Mouse (Mus musculus): ENCODE measurements around the gene Mbnl1.
"Not testable (repeated sequence)": the region's sequence is repeated elsewhere in the genome, so short reads cannot be mapped to it uniquely, and the experiment has no call there.

The Mbnl1 gene

DNA sequence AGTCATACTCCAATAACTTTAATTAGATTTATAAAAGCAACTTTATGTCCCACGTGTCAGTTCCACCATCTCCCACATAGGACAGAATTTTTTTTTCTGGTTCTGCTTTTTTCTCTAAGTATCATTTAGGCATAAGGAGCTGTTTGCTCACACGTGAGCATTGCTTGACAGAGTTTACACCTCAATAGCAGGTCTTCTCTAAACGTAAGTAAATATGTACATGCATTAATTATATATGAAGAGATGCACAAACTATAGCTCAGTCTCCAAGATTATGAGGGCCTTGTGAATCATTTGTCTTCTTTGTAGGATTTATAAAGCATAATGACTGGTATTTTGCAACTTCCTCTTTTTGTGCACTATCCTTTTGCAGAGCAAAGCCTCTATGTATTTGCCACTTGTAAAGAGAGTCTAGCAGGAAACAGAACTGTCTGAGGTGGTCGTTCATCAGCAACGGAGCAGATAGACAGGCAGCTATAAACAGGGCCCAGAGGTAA is at the start of gene Mbnl1:
Gene Mbnl1, plus strand, starts transcription at position 150 of the 497 bp plus-strand sequence.
- peak; percentile 53 to 61 for DNase-seq (ENCODE audit: low spot score in 2 of 2)

DNA sequence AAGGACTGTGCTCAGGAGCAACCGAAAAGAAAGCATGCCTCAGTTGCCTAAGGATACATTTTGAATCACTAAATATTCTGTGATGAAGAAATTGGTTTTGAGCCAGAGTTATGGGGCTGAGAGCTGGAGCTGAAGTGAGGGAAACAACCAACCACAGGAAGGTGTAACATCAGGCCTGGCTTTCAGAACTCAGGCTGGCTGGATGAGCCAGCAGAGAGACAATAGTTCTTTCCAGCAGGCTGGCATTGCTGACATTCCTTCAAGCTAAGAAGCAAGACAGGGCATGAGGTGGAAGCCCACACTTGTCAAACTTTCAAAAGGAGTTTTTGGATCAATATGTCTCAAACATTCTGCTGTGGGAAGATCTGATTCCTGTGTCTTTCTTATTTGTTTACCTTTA is 48.5 kb upstream of the Mbnl1 start:
- no peak for DNase-seq (ENCODE audit: low spot score in 2 of 2)

DNA sequence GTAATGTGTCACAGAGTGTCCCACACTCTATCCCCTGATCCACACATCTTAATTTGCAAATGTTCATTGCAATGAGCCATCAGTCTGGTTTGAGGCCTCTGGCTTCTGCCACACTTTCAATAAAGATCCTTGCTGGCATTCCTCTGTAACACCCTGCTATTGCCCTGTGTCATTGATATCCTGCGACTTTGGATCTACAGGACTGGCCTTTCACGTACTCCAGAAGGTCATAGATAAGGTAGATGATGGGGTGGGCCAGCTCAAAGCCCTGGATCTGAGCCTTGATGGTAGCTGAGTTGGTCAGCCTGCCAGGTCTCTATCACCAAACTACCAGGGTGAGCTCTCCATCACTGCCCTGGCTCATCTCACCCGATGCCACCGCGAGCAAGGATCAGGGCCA is 43.6 kb upstream of the Mbnl1 start:
- DNase-seq (ENCODE audit: low spot score in 2 of 2), result no peak

DNA sequence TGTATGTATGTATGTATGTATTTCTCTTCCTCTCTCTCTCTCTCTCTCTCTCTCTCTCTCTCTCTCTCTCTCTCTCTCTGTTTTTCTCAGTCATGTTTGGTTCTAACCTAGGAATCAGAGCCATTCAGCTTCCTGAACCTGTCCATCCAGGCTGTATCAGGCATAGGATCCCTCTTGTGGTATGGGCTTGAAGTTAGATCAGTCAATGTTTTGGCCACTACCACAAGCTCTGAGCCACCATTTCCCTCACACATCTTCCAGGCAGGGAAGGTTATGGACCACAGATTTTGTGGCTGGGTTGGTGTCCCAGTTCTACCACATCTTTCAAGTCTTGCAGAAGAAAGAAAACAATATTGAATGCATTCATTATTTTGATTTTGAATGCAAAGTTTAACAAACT is 35.4 kb upstream of the Mbnl1 start:
- no peak for DNase-seq (ENCODE audit: low spot score in 2 of 2)

DNA sequence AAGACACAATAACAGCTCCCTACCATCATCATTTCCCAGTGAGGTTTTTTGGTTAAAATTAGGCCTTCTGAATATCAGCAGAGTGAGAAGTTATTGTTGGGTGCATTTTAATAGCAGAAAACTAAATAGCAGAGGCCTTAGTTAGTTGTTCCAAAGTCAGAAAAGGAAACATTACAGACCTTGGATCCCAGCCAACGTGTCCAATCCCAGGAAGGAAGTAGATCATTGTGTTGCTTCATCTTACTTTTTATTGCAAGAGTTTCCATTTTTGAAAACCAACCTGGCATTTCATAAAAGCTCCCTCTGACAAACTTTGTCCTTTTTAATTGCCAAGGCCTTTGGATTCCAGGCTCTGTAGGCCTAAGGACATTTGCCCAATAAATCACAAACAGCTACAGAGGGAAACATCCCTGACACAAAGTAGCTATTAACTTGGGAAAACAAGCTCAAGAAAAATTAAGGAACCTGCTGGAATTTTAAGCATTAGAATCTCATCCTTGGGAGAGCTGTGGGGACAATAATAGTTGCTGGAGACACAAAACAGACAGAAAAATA is 34.9 kb upstream of the Mbnl1 start:
- DNase-seq (ENCODE audit: low spot score in 2 of 2), result no peak

DNA sequence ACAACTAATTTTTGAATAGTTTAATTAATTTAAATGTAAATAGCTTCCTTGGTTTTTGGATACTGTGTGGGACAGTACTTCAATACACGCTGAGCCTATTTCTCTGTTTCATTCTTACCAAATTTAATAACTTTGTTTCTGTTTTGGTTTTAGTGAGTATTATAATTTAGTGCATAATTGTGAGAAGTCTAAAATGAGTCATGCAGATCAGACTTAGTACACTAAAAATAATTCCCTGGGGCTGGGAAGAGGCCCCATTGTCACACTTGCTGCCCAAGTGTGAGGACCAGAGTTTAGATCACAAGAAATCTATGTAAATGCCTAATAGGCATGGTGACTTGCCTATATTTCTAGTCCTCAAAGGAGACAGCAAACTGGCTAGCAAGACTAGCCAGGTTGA is 33.9 kb upstream of the Mbnl1 start:
- peak; percentile 18 to 48 for DNase-seq (ENCODE audit: low spot score in 2 of 2)

DNA sequence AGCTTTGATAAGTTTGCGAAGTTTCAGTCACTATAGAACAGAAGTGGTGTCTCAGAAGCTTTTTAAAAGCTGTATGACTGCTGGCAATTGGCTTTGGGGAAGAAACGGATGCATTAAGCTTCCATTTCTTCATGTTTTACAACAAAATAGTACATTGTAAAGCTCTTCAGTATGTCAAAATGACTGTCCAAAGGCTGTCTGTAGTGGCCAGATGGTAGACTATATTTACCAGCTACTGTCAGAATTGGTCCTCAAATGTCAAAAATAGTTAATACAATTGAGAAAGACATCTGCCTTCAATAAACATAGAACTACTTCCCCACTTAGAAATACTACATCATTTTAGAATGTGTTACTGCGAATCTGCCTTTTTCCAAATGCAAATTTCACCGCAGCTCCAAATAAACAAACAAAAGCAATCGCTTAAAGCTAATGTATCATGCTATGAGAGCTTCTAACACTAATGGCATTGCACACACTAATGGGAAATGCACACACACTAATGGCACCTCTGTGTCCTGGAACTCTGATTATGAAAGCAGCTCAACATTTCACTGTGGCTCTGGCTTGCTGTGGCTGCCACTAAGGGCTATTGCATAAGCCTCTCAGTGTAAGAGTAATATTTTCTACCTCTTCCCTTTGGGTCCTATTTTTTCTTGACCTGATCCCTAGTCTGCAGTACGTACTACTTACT is 10.7 kb upstream of the Mbnl1 start:
- DNase-seq (ENCODE audit: low spot score in 2 of 2), result no peak

DNA sequence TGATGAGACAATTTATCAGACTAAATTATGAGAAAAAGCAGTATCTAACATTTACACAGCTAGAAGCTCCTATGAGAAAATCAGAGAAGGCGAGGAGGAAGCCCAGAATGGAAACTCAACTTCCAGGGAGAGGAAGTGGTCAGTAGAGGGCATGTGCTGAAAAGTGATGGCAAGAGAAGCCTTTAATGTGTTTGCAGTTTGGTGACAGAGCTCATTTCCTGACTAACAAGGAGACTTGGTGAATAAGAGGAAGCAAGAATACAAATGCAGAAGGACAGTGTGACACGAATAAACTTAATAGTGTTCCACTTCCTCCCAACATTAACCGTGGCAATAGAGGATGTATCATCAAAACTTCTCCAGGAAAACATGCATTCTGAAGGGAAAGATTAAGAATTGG is 4.0 kb upstream of the Mbnl1 start:
- not testable (repeated sequence) for DNase-seq (ENCODE audit: low spot score in 2 of 2)

DNA sequence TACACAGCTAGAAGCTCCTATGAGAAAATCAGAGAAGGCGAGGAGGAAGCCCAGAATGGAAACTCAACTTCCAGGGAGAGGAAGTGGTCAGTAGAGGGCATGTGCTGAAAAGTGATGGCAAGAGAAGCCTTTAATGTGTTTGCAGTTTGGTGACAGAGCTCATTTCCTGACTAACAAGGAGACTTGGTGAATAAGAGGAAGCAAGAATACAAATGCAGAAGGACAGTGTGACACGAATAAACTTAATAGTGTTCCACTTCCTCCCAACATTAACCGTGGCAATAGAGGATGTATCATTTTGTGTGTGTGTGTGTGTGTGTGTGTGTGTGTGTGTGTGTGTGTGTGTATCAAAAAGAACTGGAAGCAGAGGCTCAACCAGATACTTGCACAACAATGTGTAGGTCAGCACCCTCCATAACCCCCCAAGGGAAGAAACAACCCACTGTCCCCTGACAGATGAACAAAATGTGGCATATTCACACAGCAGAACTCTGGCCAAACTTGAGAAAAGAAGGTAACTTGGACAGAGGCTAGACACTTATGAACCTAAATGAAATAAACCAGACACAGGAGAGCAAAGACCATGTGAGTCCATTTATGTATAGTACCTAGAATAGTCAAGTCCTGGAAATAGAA is 3.3 kb upstream of the Mbnl1 start:
- DNase-seq (ENCODE audit: low spot score in 2 of 2), result peak in 1 of 2 experiments; percentile 39

DNA sequence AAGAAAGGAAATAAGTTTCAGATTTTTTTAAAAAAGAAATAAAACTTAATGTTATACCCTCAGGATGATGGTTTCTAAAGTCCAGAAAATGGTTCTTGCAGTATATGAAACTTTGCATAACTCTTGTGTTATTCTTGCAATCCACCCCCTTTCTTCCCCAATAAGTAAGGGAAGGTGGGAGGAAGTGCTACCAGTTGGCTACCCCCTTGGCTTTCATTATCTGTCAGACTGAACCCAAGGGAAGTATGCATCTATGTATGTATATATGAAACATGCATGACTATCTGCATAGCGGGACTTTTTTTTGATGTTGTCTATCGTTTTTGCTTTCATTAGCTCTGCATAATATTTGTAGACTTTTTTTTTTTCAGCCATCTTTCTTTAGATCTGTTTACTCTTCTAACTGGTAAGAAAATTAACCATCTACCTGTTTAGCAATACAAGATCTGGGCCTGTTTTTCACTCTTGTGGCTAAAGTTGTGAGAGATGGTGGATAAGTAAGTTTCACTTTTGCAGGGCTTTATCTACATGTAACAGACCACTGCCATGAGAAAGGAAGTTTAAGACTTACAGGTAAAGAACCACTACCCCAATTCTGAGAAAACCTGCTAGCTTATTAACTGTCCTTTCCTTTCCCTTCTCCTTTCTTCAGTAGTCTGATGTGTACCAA is 484 bp upstream of the Mbnl1 start:
- DNase-seq (ENCODE audit: low spot score in 2 of 2), result peak in 1 of 2 experiments; percentile 34

DNA sequence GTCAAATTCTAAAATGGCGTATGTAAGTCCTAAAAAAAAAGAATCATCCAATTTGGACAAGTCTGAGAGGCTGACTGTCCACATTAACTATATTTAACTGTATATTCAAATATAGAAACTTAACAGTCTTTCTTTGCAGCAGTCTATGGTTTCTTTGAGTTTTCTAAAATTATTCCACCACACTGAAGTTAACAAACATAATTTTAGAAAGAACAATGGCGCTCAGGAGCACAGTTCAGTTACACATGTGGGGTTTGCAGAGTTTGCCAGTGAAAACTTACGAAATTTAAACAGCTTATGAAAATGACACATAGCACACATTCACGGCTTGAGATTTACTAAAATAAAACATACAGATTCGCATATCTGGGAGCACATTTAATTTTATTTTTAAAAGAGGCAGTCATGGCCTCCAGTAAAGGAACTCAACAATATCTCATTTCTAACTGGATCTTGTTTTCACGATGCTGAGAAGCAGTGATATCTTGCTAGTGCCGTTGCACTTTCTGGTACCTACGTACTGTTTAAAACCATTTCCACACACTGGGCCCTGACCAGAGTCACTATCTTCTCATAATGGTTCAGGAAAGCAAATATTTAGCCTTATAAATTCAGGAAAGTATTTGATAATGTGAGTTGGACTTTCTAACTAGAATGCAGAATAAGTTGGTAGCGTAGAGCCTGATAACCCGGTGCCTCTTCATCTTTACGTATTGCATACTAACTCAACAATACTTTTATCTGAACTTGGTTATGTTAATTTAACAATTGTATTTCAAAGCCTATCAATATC is 1.4 kb downstream of the Mbnl1 start:
- peak in 1 of 2 experiments; percentile 34 for DNase-seq (ENCODE audit: low spot score in 2 of 2)

DNA sequence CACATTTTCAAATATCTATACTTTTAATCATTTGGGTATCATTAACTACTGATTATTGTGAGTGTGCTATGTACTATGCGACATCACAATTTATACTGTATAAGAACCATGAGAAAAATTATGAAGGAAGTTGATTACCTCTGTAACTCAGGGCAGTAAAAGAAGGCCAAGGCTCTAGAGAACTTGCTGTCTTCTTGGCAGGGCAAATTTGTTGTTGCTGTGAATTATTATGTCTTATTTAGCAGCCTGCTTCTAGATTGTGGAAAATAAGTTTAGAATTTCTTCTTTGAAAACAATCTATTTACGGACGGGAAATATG is 2.0 kb downstream of the Mbnl1 start:
- DNase-seq (ENCODE audit: low spot score in 2 of 2), result no peak

DNA sequence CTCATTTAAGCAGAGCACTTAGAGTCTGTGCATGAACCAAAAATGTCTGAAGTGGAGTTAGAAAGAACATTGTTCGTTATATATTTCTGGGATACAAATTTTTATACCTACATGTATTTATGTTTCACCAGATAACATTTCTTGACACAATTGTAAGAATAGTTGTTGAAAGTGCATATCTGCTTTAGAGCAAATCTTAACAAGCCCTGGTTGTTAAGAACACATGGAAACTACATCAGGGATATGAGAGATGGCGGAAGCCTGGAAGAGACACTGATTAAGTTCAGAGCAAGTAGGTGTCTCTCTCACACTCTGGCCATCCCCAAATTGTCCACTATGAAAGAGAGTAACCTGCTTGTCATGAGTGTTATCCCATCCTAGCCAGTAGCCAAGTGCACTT is 2.4 kb downstream of the Mbnl1 start:
- DNase-seq (ENCODE audit: low spot score in 2 of 2), result no peak

DNA sequence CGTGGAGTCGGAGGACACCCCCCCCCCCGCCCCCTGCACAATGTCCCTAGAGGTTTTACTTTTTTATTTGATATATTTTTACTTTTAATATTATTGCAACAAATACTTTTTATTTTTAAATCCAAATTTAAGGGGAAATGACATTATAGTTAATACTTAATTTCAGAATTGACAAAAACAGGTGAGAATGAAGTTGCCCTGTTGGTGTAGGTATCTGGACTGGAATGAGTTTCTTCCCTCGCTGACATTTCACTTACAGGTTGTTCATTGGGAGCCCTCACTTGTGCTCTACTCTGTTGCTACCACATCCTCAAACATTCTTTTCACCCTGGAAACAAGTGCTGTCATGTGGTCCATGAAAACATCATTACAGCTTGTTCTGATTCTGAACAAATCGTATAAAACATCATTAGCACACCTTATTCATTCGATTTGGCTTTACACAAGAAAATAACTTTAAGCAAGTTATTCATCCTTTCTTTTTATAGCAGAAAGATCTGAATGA is 4.2 kb downstream of the Mbnl1 start:
- DNase-seq (ENCODE audit: low spot score in 2 of 2), result no peak

DNA sequence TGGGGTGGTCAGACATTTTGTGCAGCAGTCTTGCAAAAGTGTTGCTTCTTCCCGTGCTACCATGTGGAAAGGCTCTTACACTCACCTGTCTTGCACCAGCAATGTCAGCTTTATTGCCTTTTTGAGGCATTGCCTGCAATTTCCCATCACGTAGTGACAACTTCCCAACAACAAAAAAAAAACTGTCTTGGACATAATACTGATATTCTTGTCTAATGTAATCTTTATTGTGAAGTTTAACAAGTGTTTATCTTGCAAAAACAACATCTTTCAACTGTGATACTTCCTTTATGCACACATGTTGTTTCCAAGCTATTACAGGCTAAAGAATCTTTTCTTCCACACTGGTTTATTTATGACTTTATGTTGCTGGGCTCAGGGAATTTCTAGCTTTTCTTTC is 5.8 kb downstream of the Mbnl1 start:
- no peak for DNase-seq (ENCODE audit: low spot score in 2 of 2)

DNA sequence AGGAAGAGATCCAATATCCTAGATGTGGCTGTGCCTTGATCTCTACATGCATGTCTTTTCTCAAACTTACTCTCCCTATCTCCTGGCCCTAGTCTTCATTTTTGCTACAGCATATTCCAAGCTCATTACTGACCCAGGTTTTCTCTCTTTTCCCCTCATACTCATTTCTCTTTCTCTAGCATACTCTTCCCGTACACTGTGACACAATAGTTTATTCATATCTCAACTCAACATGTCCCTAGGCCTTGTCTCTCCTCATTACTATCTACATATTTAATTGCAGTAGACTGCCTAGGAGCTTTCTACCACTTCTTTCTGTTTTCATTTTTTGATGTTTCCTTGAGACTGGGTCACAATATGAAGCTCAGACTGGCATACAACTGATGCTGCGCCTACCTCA is 8.1 kb downstream of the Mbnl1 start:
- no peak for DNase-seq (ENCODE audit: low spot score in 2 of 2)

DNA sequence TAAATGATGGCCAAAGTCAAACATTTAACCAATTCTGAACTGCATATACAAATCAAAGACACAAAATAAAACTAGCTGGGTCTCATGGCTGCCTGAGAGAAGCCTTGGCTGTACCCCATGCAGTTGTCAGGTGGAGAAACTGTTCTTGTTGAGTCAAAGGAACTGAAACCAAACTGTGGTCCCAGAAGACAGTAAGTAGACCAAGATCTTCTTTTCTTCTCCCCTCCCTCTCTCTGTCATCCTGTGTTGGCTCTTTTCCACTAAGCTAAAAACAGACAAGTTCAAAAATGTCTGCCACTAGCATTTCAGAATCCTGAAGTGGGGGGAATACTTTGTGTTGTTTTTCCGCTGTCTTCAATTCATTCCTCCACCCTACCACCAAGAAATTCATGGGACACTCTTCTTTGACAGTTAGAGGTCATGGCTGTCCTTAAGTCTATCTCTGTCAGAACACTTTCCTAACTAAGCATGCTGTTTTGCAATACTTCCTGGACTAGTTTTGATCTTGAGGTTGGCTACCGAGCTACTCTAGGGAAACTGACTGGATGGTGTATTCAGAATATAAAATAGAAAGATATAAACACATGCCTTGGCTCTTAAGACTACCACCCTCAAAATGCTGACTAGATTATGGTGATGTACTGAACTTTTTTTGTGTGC is 9.2 kb downstream of the Mbnl1 start:
- peak; percentile 27 to 50 for DNase-seq (ENCODE audit: low spot score in 2 of 2)

DNA sequence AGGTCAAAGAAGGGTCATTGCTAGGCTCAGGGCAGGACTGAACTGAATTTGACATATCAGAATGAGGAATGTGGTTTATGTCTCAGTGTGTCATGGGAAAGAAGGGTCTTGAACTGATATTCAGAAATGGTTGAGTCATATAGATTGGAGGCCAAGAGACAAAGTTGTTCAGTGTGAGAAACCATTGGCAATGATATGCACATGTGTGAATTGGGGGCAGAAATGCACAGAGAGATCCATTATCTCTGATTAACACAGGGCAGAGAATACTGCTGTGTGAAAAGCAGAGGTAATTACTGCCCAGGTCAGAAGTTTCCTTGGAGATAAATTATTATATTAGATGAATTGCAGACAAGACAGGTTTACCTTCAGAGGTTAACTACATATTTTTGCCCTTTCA is 10.7 kb downstream of the Mbnl1 start:
- DNase-seq (ENCODE audit: low spot score in 2 of 2), result no peak

DNA sequence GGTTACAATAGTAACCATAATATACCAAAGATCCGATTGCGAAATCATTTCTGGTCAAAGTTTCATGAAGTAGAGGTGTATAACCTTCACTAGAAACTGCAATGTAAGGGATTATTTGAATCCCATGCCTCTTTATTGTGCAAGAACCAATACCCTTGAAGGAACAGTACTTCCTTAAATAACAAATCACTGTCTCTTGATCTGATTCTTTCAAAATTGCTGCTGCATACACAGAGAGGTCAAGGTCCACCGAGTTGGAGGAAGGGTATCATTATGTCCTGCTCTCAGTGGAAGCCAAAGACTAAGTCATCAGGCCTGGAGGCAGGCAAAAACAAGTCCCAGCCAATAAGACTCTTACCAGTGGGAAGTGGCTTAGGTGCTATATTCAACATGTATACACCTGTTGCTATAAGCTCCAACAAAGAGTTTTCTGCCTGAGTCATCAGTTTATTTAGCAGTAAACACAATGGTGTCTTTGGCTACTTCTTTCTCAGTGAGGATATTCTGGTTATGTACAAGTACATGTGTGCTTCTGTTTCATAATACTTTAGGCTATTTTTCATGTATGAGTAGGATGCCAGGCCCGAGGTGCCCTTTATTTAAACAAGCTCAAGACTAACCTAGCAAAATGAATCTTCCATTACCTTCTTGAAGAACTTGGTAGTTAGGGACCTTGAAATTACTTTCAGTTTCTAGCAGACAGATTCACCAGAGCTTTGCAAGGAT is 13.5 kb downstream of the Mbnl1 start:
- DNase-seq (ENCODE audit: low spot score in 2 of 2), result peak; percentile 45 to 63

DNA sequence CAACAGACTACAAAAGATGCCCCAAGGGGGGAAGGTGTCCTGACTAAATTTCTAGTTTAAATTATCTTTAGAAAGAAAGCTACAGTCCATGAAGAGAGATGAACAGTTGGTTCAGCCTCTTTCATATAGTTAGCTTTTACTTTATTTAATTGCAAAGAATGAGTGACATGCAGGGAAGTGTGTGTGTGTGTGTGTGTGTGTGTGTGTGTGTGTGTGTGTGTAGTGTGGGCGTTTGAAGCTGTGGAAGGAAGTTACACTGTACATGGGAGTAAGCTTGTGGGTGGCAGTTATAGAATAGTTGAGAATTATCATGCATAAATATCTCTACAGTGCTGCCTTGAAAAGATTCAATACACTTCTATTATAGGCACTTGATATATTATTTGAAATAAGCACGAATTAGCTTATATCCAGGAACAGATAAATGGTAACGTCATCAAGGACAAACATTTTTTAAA is 14.1 kb downstream of the Mbnl1 start:
- no peak for DNase-seq (ENCODE audit: low spot score in 2 of 2)
